Mouse (Mus musculus) layer of hippocampus, postnatal 25 days (tissue): ENCODE data around the gene Nr1h4. TPM values are rescaled to one million over a fixed set of nuclear protein-coding genes. Genes with fewer than 3 reads are reported as not detected.

ENCODE experiments used
- DNase-seq, 2 experiments: peaks; one replicate each; pipeline ENCODE4 v3.0.0; 2022; ENCODE audit warnings: mixed read lengths in 2 of 2, low spot score in 1 of 2; ENCODE audit errors: extremely low spot score in 1 of 2
- total RNA-seq, 2 experiments: library from RNA; stranded (reverse); gene quantifications; 2 replicates each; pipeline ENCODE4 v1.2.3; 2021

The Nr1h4 gene
- total RNA-seq, 2 experiments from 2014 or later, result 0.22 TPM; not detected in 1

GRCm38 (mm10) chr10:89483113-89483512 is 50.3 kb downstream of the Nr1h4 start:
- no peak for DNase-seq

- no peak for DNase-seq
Observed at GRCm38 (mm10) chr10:89482142-89482681, 51.2 kb downstream of the Nr1h4 start.

- no peak for DNase-seq
Observed at GRCm38 (mm10) chr10:89481638-89482037, 51.7 kb downstream of the Nr1h4 start.

GRCm38 (mm10) chr10:89478766-89479165 is 54.6 kb downstream of the Nr1h4 start:
- no peak for DNase-seq

GRCm38 (mm10) chr10:89470596-89471353 is 62.6 kb downstream of the Nr1h4 start:
- no peak for DNase-seq

GRCm38 (mm10) chr10:89464760-89465405 is 68.5 kb downstream of the Nr1h4 start:
- no peak for DNase-seq

GRCm38 (mm10) chr10:89462890-89463289 is 70.5 kb downstream of the Nr1h4 start:
- no peak for DNase-seq

- peak; percentile 48 to 81 for DNase-seq
Observed at GRCm38 (mm10) chr10:89461856-89462507, 71.4 kb downstream of the Nr1h4 start.

- no peak for DNase-seq
Observed at GRCm38 (mm10) chr10:89460972-89461371, 72.4 kb downstream of the Nr1h4 start.

GRCm38 (mm10) chr10:89458770-89459169 is 74.6 kb downstream of the Nr1h4 start:
- DNase-seq, result no peak

- DNase-seq, result no peak
Observed at GRCm38 (mm10) chr10:89453794-89454193, 79.6 kb downstream of the Nr1h4 start.

- DNase-seq, result no peak
Observed at GRCm38 (mm10) chr10:89453068-89453641, 80.2 kb downstream of the Nr1h4 start.

GRCm38 (mm10) chr10:89450411-89450810 is 83.0 kb downstream of the Nr1h4 start:
- DNase-seq, result no peak

- DNase-seq, result no peak
Observed at GRCm38 (mm10) chr10:89444381-89444780, 89.0 kb downstream of the Nr1h4 start.

- peak; percentile 62 to 71 for DNase-seq
Observed at GRCm38 (mm10) chr10:89443623-89444151, 89.7 kb downstream of the Nr1h4 start, which contains the start of gene Gas2l3. Gas2l3 (minus strand) TSS chr10:89443967.

GRCm38 (mm10) chr10:89443115-89443622 is 90.2 kb downstream of the Nr1h4 start:
- no peak for DNase-seq

- DNase-seq, result no peak
Observed at GRCm38 (mm10) chr10:89442640-89443039, 90.7 kb downstream of the Nr1h4 start.

- no peak for DNase-seq
Observed at GRCm38 (mm10) chr10:89441961-89442360, 91.4 kb downstream of the Nr1h4 start.

- no peak for DNase-seq
Observed at GRCm38 (mm10) chr10:89439380-89439779, 94.0 kb downstream of the Nr1h4 start.

GRCm38 (mm10) chr10:89437996-89438395 is 95.4 kb downstream of the Nr1h4 start:
- no peak for DNase-seq
